In the genomic region with DNA sequence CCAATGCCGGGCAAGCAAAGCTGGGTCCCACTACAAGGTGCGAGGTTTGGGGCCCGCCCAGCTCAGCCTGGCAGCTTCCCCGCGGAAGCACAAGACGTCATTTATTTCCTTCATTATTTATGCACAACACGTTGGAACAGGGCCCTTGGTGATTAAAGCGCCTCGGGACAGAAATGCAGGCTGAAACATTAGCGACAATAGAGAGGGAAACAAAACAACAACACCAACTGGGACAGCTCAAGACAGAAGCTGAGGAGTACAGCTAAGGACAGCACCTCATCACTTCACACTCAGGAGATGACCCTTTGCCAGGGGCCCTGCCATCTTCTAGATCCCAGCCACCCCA, we compare ENCODE assay signal across 8 mouse cellular contexts.
DNase-seq lines count a peak whose midpoint lies in the region; ATAC-seq lines count a peak whose summit lies in the region.

No protein-coding gene starts in this region.

- H3K9ac ChIP-seq in forebrain, embryonic 15.5 days (replicated peaks), result 0 out of 2 replicates have a peak overlapping the region, but pooled peaks have one; percentile 10
- H3K9ac ChIP-seq in kidney, embryonic 16.5 days (replicated peaks; ENCODE audit: low read length), result no peak overlapping the region
- no peak overlapping the region for H3K9ac ChIP-seq in midbrain, embryonic 12.5 days (replicated peaks)

- DNase-seq in layer of hippocampus, adult 11-12 months (ENCODE audit: low spot score), result no peak

- no peaks in the 10 kb centered on the region for H3K36me3 ChIP-seq in megakaryocyte, embryonic 14.5 days (replicated peaks; ENCODE audit: low read length)
- H3K36me3 ChIP-seq in forebrain, embryonic 15.5 days, result no peaks in the 10 kb centered on the region
- H3K36me3 ChIP-seq in kidney, embryonic 16.5 days (ENCODE audit: insufficient read depth, low read length), result no peaks in the 10 kb centered on the region
- no peaks in the 10 kb centered on the region for H3K36me3 ChIP-seq in midbrain, embryonic 12.5 days

- peak overlapping the region; percentile 60 for H3K4me3 ChIP-seq in megakaryocyte, embryonic 14.5 days (replicated peaks)
- peak overlapping the region; percentile 26 for H3K4me3 ChIP-seq in forebrain, embryonic 15.5 days
- H3K4me3 ChIP-seq in kidney, embryonic 16.5 days (ENCODE audit: low read length), result peak overlapping the region; percentile 19
- H3K4me3 ChIP-seq in midbrain, embryonic 12.5 days, result no peak overlapping the region

- peak overlapping the region; percentile 74 for H3K27ac ChIP-seq in forebrain, embryonic 15.5 days (replicated peaks)
- no peak overlapping the region for H3K27ac ChIP-seq in kidney, embryonic 16.5 days (ENCODE audit: low read length)
- H3K27ac ChIP-seq in midbrain, embryonic 12.5 days (replicated peaks), result no peak overlapping the region

- H3K4me1 ChIP-seq in megakaryocyte, embryonic 14.5 days, result peaks cover 14% of the 10 kb centered on the region
- H3K4me1 ChIP-seq in forebrain, embryonic 15.5 days, result peaks cover 24% of the 10 kb centered on the region
- peaks cover 8% of the 10 kb centered on the region for H3K4me1 ChIP-seq in kidney, embryonic 16.5 days (ENCODE audit: insufficient read depth, low read length)
- peaks cover 21% of the 10 kb centered on the region for H3K4me1 ChIP-seq in midbrain, embryonic 12.5 days

- H3K9me3 ChIP-seq in megakaryocyte, embryonic 14.5 days, result peaks cover 22% of the 10 kb centered on the region
- no peaks in the 10 kb centered on the region for H3K9me3 ChIP-seq in forebrain, embryonic 15.5 days
- peaks cover 3% of the 10 kb centered on the region for H3K9me3 ChIP-seq in kidney, embryonic 16.5 days (ENCODE audit: low read length)
- no peaks in the 10 kb centered on the region for H3K9me3 ChIP-seq in midbrain, embryonic 12.5 days

- H3K27me3 ChIP-seq in megakaryocyte, embryonic 14.5 days (replicated peaks), result peaks cover 66% of the 10 kb centered on the region
- no peaks in the 10 kb centered on the region for H3K27me3 ChIP-seq in forebrain, embryonic 15.5 days
- H3K27me3 ChIP-seq in kidney, embryonic 16.5 days (ENCODE audit: insufficient read depth, low read length), result no peaks in the 10 kb centered on the region
- peaks cover 37% of the 10 kb centered on the region for H3K27me3 ChIP-seq in midbrain, embryonic 12.5 days

- H3K4me2 ChIP-seq in forebrain, embryonic 15.5 days (replicated peaks), result peak overlapping the region; percentile 45
- H3K4me2 ChIP-seq in kidney, embryonic 16.5 days (replicated peaks; ENCODE audit: low read depth, low read length), result peak overlapping the region; percentile 51
- H3K4me2 ChIP-seq in midbrain, embryonic 12.5 days (replicated peaks), result peak overlapping the region; percentile 36

- WGBS in forebrain, embryonic 15.5 days, result under 1% methylated on average over 10 of the region's 10 CpGs
- WGBS in kidney, embryonic 16.5 days, result 2% methylated on average over 10 of the region's 10 CpGs
- 6% methylated on average over 10 of the region's 10 CpGs for WGBS in midbrain, embryonic 12.5 days

- no peak for ATAC-seq in megakaryocyte, adult 5-6 weeks (ENCODE audit: poor library complexity, severe bottlenecking)
- ATAC-seq in forebrain, embryonic 15.5 days (replicated peaks), result peak; percentile 72
- no peak for ATAC-seq in kidney, embryonic 16.5 days (ENCODE audit: low FRiP score, low TSS enrichment)
- ATAC-seq in midbrain, embryonic 12.5 days (ENCODE audit: low FRiP score, low read depth), result peak; percentile 68
- no peak for ATAC-seq in monocyte, adult 5-6 weeks (replicated peaks; ENCODE audit: insufficient number of reproducible peaks, low FRiP score, low TSS enrichment, poor library complexity, severe bottlenecking)
- no peak for ATAC-seq in inflammation-experienced regulatory T-cells, adult 6 months

Comparison
In these comparisons a context has a peak if more than half of its experiments do, and no peak if none do; other contexts are left out.
1. ATAC-seq: peak in forebrain, embryonic 15.5 days (single experiment) and midbrain, embryonic 12.5 days (single experiment); none in megakaryocyte, adult 5-6 weeks (single experiment), kidney, embryonic 16.5 days (single experiment), monocyte, adult 5-6 weeks (single experiment) and inflammation-experienced regulatory T-cells, adult 6 months (single experiment).
2. Peak in every context shown above with its lines, with median percentiles within 50 percentile points of each other: H3K4me2 ChIP-seq.